Mouse (Mus musculus): ENCODE measurements around the gene Usp1.
"Not testable (repeated sequence)": the region's sequence is repeated elsewhere in the genome, so short reads cannot be mapped to it uniquely, and the experiment has no call there.

The Usp1 gene

GRCm38 (mm10) chr4:98923568-98924070, at the start of gene Usp1:
Usp1 (plus strand) TSS chr4:98923810.
- DNase-seq: peak; percentile 78 to 83

GRCm38 (mm10) chr4:98882706-98883105, 40.9 kb upstream of the Usp1 start:
- DNase-seq: no peak

- no peak for DNase-seq
Observed at GRCm38 (mm10) chr4:98886377-98886776, 37.2 kb upstream of the Usp1 start.

- no peak for DNase-seq
Observed at GRCm38 (mm10) chr4:98887148-98887547, 36.5 kb upstream of the Usp1 start.

- DNase-seq: no peak
Observed at GRCm38 (mm10) chr4:98910246-98910645, 13.4 kb upstream of the Usp1 start.

GRCm38 (mm10) chr4:98917724-98918123, 5.9 kb upstream of the Usp1 start:
- no peak for DNase-seq

- no peak for DNase-seq
Observed at GRCm38 (mm10) chr4:98918204-98918603, 5.4 kb upstream of the Usp1 start.

- no peak for DNase-seq
Observed at GRCm38 (mm10) chr4:98920896-98921295, 2.7 kb upstream of the Usp1 start.

GRCm38 (mm10) chr4:98922061-98922642, 1.5 kb upstream of the Usp1 start:
- DNase-seq: no peak

- peak; percentile 83 to 95 for DNase-seq
Observed at GRCm38 (mm10) chr4:98922643-98923567, 705 bp upstream of the Usp1 start.

GRCm38 (mm10) chr4:98924071-98924905, 678 bp downstream of the Usp1 start:
- DNase-seq: peak in 1 of 2 experiments; percentile 15

- DNase-seq: no peak
Observed at GRCm38 (mm10) chr4:98924906-98925178, 1.2 kb downstream of the Usp1 start.

- no peak for DNase-seq
Observed at GRCm38 (mm10) chr4:98925250-98925781, 1.7 kb downstream of the Usp1 start.

- no peak for DNase-seq
Observed at GRCm38 (mm10) chr4:98936036-98936435, 12.4 kb downstream of the Usp1 start.

- DNase-seq: not testable (repeated sequence)
Observed at GRCm38 (mm10) chr4:98938210-98938609, 14.6 kb downstream of the Usp1 start.

- no peak for DNase-seq
Observed at GRCm38 (mm10) chr4:98950563-98950962, 27.0 kb downstream of the Usp1 start.

GRCm38 (mm10) chr4:98955986-98956385, 32.4 kb downstream of the Usp1 start:
- no peak for DNase-seq

- no peak for DNase-seq
Observed at GRCm38 (mm10) chr4:98960243-98960642, 36.6 kb downstream of the Usp1 start.

- DNase-seq: no peak
Observed at GRCm38 (mm10) chr4:98969946-98970345, 46.3 kb downstream of the Usp1 start.

GRCm38 (mm10) chr4:98975741-98976140, 52.1 kb downstream of the Usp1 start:
- DNase-seq: no peak

GRCm38 (mm10) chr4:98978288-98978687, 54.7 kb downstream of the Usp1 start:
- not testable (repeated sequence) for DNase-seq

- DNase-seq: no peak
Observed at GRCm38 (mm10) chr4:98978693-98979092, 55.1 kb downstream of the Usp1 start.

GRCm38 (mm10) chr4:98979976-98980375, 56.4 kb downstream of the Usp1 start:
- not testable (repeated sequence) for DNase-seq

All from spleen, adult 18-20 months (tissue).